Mouse (Mus musculus) olfactory bulb, adult 2 months (tissue): ENCODE data around the gene Gadd45b. TPM values are rescaled to one million over a fixed set of nuclear protein-coding genes. Genes with fewer than 3 reads are reported as not detected.
A peak's percentile ranks its signal among the peaks of the same experiment; 100 is the strongest.

Experiments
- H3K27ac ChIP-seq: fragments of 200-500 bp; 2 replicates; pipeline ENCODE4 v1.5.1; 2012; ENCODE audit warnings: low read depth, low read length; ENCODE audit not compliant: insufficient read depth
- H3K4me1 ChIP-seq: fragments of 200-500 bp; 2 replicates; pipeline ENCODE4 v1.6.1; 2012; ENCODE audit warnings: low read length; ENCODE audit not compliant: control insufficient read depth, insufficient read depth
- H3K4me3 ChIP-seq: fragments of 200-500 bp; 2 replicates; pipeline ENCODE4 v1.5.1; 2012; ENCODE audit warnings: mild to moderate bottlenecking, low read depth, low read length, moderate library complexity; ENCODE audit not compliant: insufficient read depth
- CTCF ChIP-seq: fragments of 200-500 bp; IDR thresholded peaks from 2 replicates; pipeline ENCODE4 v1.5.1; 2012; ENCODE audit warnings: low read depth, mild to moderate bottlenecking, low read length, moderate library complexity; ENCODE audit not compliant: insufficient read depth
- POLR2A ChIP-seq: fragments of 200-500 bp; IDR thresholded peaks from 2 replicates; pipeline ENCODE4 v1.6.1; 2012; ENCODE audit warnings: mild to moderate bottlenecking, low read depth, low read length, moderate library complexity; ENCODE audit not compliant: insufficient read depth
- WGBS: fragments of 180-500 bp; shearing (Covaris S2); methylation state at CpG from one replicate; pipeline ENCODE4 v1.1.7; 2018; 5-methylcytosine and 5-hydroxymethylcytosine counted together
- polyA plus RNA-seq: library from polyadenylated mRNA; stranded (reverse); fragments of >200 nt; gene quantifications from 2 replicates; pipeline ENCODE4 v1.2.4, GENCODE M21; 2012; ENCODE audit warnings: low replicate concordance; ENCODE audit not compliant: missing spikeins, insufficient read depth, insufficient read length

Gadd45b gene
- polyA plus RNA-seq: not detected in 2 replicates

DNA sequence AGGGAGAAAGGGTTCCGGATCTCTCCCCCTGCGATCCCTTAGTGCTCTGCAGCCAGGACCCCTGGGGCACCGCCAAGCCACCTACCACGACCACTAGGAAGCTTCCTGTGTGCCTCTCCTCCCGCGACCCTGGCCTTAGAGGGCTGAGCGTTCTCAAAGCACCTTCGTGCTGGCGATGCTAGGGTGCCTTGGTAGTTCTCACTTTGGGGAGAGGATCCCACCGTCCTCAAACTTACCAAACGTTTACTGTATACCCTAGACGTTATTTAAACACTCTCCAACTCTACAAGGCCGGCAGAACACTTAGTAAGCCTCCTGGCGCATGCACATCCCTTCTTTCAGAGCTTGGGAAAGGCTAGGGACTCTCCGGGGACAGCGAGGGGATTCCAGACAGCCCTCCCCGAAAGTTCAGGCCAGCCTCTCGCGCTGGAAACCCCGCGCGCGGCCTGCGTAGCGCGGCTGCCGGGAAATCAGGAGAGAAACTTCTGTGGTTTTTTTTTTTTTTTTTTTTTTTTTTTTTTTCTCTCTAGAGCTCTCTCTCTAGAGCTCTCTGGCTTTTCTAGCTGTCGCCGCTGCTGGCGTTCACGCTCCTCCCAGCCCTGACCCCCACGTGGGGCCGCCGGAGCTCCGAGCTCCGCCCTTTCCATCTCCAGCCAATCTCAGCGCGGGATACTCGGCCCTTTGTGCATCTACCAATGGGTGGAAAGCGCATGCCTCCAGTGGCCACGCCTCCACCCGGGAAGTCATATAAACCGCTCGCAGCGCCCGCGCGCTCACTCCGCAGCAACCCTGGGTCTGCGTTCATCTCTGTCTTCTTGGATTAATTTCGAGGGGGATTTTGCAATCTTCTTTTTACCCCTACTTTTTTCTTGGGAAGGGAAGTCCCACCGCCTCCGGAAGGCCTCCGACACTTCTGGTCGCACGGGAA lies at the start of gene Gadd45b:
Gene Gadd45b, plus strand, starts transcription at position 775 of the 928 bp plus-strand sequence.
- peak within 1 kb of the TSS; percentile 80 for H3K4me3 ChIP-seq
- WGBS: under 1% methylated on average over 56 of the region's 56 CpGs
- TF ChIP-seq CTCF (0 out of 2 replicates have a peak, but pooled peaks have one; percentile 45), POLR2A (peak; percentile 100)
- peak within 1 kb of the TSS; percentile 87 for H3K27ac ChIP-seq
- H3K4me1 ChIP-seq: peaks cover 43% of the 10 kb centered on the region

DNA sequence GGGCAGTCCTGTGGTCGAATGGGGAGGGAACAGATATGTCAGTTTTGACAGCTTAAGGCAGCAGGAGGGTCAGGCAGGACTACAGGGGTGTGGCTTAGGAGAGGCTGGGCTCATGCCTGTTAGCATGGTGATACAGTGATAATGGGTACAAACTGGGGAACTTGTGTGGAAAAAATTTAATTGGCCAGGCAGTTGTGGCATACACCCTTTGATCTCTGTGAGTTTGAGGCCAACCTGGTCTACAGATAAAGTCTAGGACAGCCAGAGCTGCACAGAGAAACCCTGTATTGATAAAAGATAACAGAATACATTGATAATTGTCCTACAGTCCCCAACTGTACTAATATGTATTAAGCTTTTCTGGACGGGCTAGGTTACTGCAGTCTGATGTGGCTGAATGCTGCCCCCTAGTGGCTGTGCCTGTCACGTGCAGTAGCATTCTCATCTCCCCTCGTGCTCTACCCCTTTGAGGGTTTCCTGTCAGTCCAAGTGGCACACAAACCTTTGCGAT lies 49.7 kb upstream of the Gadd45b start:
- peak; percentile 34; the same call in 1 of the 2 replicates for TF ChIP-seq CTCF
- TF ChIP-seq POLR2A: no peak
- Histone ChIP-seq H3K4me1 (peaks cover 4% of the 10 kb centered on the region; the same call in 1 of the 2 replicates), H3K4me3 (no peak overlapping the region), H3K27ac (no peak overlapping the region)
- WGBS: 17% methylated on average over 5 of the region's 5 CpGs

DNA sequence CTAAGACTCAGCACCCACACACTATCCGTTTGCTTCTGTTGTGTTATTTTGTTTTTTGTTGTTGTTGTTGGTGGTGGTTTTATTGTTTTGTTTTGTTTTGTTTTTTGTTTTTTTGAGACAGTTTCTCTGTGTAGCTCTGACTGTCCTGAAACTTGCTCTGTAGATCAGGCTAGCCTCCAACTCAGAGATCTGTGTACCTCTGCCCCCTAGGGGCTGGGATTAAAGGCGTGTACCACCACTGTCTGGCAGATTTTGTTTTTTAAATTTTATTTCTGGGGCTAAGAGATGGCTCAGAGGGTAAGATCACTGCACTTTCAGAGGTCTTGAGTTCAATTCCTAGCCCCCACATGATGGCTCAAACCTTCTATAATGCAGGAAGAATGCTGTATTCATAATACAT lies 49.0 kb upstream of the Gadd45b start:
- Histone ChIP-seq H3K4me1 (peaks cover 4% of the 10 kb centered on the region; the same call in 1 of the 2 replicates), H3K27ac (no peak overlapping the region), H3K4me3 (no peak overlapping the region)
- WGBS: 78% methylated on average over 2 of the region's 2 CpGs
- TF ChIP-seq CTCF (no peak), POLR2A (no peak)

DNA sequence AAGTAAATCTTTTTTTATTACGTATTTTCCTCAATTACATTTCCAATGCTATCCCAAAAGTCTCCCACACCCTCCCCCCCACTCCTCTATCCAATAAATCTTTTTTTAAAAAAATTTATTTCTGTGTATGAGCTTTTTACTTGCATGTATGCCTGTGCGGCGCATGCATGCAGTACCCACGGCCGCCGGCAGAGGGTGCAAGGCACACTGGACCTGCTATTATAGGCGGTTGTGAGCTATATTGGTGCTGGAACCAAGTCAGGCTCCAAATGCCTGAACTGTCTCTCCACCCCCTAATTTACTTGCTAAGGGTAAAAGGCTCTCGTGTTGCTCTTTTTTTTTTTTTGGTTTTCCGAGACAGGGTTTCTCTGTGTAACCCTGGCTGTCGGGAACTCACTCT lies 48.6 kb upstream of the Gadd45b start:
- peaks cover 4% of the 10 kb centered on the region; the same call in 1 of the 2 replicates for H3K4me1 ChIP-seq
- TF ChIP-seq POLR2A (no peak), CTCF (peak; percentile 76)
- H3K27ac ChIP-seq: no peak overlapping the region
- WGBS: 18% methylated on average over 10 of the region's 10 CpGs
- no peak overlapping the region for H3K4me3 ChIP-seq

DNA sequence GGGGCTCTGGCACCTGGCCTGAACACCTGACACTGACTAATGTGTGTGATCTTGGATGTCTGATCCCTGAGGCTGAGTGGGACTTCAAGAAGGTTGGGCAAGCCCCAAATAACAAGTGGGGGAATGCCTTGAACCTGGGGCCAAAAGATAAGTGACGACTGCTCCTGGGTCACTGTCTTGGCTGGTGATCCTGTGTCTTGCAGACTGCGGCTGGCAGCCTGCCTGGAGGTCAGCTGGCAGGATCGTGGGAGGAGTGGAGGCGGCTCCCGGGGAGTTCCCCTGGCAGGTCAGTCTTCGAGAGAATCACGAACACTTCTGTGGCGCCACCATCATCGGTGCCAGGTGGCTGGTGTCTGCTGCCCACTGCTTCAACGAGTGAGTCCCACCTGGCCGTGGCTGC lies 42.7 kb upstream of the Gadd45b start:
- Histone ChIP-seq H3K4me1 (peaks cover 4% of the 10 kb centered on the region; the same call in 1 of the 2 replicates), H3K27ac (no peak overlapping the region), H3K4me3 (no peak overlapping the region)
- TF ChIP-seq CTCF (no peak), POLR2A (no peak)
- WGBS: 42% methylated on average over 11 of the region's 11 CpGs

DNA sequence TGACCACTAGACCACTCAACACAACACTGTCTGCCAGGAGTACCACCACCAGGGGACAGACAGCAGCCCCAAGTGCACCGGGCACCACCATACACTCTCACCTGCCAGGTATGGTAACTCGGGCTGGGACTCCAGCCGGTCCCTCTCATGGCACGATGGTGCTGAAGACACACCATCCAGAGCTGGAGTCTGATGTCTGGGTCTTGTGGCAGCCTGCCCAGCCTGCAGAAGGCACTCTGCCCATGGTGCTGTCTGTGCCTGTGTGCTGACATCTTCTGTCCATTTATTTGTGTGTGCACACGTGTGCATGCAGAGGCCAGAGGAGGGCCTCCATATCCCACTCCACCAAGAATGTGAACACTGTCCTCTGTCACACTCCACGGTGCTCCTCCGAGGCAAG lies 34.8 kb upstream of the Gadd45b start:
- no peak overlapping the region for H3K4me3 ChIP-seq
- no peak overlapping the region for H3K27ac ChIP-seq
- WGBS: 90% methylated on average over 7 of the region's 7 CpGs
- H3K4me1 ChIP-seq: peaks cover 29% of the 10 kb centered on the region
- TF ChIP-seq POLR2A (no peak), CTCF (no peak)

DNA sequence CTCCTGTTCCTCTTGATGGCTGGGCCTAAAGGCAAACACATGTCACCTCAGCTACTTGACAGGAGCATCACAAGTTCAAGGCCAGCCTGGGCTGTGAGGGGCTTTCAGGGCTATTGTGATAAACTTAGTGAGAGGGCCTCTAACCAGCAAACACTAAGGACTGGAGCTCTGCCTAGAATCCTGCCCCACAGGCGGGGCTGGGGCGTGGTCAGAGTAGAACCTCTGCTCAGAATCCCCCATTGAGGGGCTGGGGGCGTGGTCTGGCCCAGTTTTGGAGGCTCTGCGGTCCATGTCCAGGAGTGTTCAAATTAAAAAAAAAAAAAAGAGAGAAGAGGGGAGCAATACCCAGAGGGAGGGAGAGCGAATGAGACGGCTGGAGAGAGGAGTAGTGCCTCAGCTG lies 34.2 kb upstream of the Gadd45b start:
- Histone ChIP-seq H3K4me1 (peaks cover 29% of the 10 kb centered on the region), H3K27ac (no peak overlapping the region), H3K4me3 (no peak overlapping the region)
- no peak for TF ChIP-seq POLR2A
- no peak for TF ChIP-seq CTCF
- 84% methylated on average over 6 of the region's 6 CpGs for WGBS

DNA sequence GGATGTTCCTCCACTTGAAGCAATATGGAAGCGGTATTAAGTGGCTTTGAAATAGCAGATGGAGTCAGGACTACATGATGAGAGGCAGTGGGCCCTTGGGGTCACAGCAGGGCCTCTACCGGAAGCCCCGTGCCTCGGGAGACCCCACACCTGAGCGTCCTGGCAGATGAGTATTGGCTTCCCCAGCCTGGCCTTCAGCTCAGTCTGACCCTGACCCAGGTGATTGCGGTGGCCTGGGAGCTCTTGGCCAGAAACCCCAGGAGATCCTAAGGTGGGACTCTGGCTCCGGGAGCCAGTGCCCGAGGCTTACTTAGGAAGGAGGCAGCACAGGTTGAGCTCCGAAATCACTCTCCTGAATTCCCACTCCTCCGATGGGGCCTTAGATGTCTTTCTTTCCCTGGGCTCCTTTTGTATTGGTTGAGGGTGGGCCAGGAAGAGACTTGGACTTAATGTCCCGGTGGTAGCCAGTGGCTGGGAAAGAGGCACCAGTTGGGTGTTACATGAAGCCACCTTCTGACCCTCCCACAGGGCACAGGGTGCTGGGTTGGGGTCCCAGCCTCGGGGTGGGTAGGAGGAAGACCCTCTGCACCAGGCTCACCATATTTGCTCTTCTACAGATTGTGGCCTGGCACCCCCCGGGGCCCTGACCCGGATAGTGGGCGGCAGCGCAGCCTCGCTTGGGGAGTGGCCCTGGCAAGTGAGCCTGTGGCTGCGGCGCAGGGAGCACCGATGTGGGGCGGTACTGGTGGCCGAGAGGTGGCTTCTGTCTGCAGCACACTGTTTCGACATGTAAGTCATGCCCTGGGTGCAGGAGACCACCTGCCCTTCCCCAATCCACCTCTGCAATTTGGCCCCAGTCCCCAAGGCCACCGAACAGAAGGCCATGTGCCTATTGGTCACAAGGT lies 33.0 kb upstream of the Gadd45b start:
- 76% methylated on average over 24 of the region's 24 CpGs for WGBS
- TF ChIP-seq CTCF: no peak
- no peak overlapping the region for H3K4me3 ChIP-seq
- peaks cover 29% of the 10 kb centered on the region for H3K4me1 ChIP-seq
- no peak overlapping the region for H3K27ac ChIP-seq
